Mouse (Mus musculus) heart, adult 2 months (tissue): ENCODE results near the gene Adar.

Source experiments
- CTCF ChIP-seq: fragments of 200-600 bp; IDR thresholded peaks from 2 replicates; pipeline ENCODE4 v1.8.1; 2022; ENCODE audit warnings: antibody characterized with exemption, mild to moderate bottlenecking, moderate library complexity
- EP300 ChIP-seq: fragments of 200-500 bp; IDR thresholded peaks from 2 replicates; pipeline ENCODE4 v1.6.1; 2011; ENCODE audit warnings: low read depth, low read length, control low read depth; ENCODE audit not compliant: insufficient read depth
- POLR2A ChIP-seq: fragments of 200-500 bp; IDR thresholded peaks from 2 replicates; pipeline ENCODE4 v1.6.1; 2011; ENCODE audit warnings: mild to moderate bottlenecking, low read depth, low read length, control low read depth; ENCODE audit not compliant: insufficient read depth

DNA sequence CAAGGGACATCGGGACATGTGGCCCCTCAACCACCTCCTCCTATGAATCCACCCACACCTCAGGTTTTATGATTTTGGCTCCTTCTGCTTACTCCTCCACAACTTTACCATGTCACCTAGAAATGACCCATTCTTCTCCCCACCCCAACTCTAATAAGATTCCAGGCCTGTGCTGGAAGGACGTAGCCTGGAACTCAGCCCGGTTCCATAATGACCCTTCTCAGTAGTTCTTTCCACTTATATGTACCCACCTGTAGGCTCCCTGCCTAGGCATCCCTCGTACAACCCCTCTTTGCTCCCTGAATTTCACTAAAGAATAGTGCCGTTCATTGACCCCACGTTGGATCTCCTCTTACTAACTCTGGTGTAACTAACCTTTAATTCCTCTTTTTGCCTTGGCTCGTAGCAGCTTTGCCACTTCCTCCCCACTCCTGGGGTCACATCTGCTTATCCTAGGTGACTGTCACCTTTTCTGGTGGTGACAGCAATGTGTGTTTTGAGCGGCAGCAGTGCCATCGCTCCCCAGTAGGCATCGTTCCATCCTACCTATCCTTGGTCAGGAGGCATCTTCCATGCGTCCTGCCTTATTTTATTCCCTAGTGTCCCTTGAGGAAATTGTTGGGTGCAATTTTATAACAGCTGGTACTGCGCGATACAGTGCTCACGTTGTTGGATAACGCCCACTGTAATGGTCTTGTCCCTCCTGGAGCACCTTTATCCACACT lies 59.6 kb downstream of the Adar start:
- TF ChIP-seq POLR2A (no peak), EP300 (no peak), CTCF (no peak)
